Mouse (Mus musculus) Patski (cell line): ENCODE measurements around the gene Ankrd33b. TPM values are rescaled to one million over a fixed set of nuclear protein-coding genes. Genes with fewer than 3 reads are reported as not detected.

Experiments
- ATAC-seq: fragments of 100-300 bp; one replicate; pipeline ENCODE4 v1.8.0; 2021
- CTCF ChIA-PET: fragments of 350-600 bp; sonication (Branson Sonifier 250); formaldehyde crosslinking; loops from one replicate; lab custom pipeline; 2022; ENCODE audit warnings: inconsistent platforms; lab: Charles Lee
- POLR2A ChIA-PET: fragments of 350-600 bp; sonication (Branson Sonifier 250); formaldehyde crosslinking; loops from one replicate; lab custom pipeline; 2022; ENCODE audit warnings: antibody characterized with exemption, inconsistent platforms; lab: Charles Lee
- DNase-seq: peaks from one replicate; pipeline ENCODE4 v3.0.0-alpha.2; 2011; ENCODE audit warnings: low read depth, low spot score
- H3K27me3 ChIP-seq: fragments of 371-371 bp; one replicate; pipeline ENCODE4 v1.5.1; 2021
- CTCF ChIP-seq: fragments of 100-300 bp; IDR thresholded peaks from one replicate; pipeline ENCODE4 v1.5.1; 2021
- in situ Hi-C: fragments of 300-500 bp; cut with MboI; formaldehyde crosslinking; loops from 3 replicates; pipeline ENCODE4 v1.11.1; 2018; ENCODE audit warnings: low pct_unique_long_range_greater_than_20kb, mixed read lengths
- polyA plus RNA-seq: library from polyadenylated mRNA; unstranded; gene quantifications from one replicate; pipeline ENCODE4 v1.2.3, GENCODE M21; 2021

The Ankrd33b gene
- polyA plus RNA-seq, 1 experiment from 2014 or later: 9.3 TPM

- POLR2A ChIA-PET: no interaction called here
- TF ChIP-seq CTCF: no peak
- H3K27me3 ChIP-seq: no peaks in the 10 kb centered on the region
- CTCF ChIA-PET: interaction anchor here (1.6 kb wide), 1 partner anchor 17 kb away, joined by 4 read pairs; no protein-coding TSS in a partner anchor
- no peak for ATAC-seq
- DNase-seq: no peak
- in situ Hi-C loops: loop anchor here (5.0 to 25.0 kb wide), 3 partner anchors 334 to 974 kb away; no protein-coding TSS in a partner anchor
Measured at GRCm38 (mm10) chr15:31261094-31261493, 106.4 kb downstream of the Ankrd33b start.

- no peaks in the 10 kb centered on the region for H3K27me3 ChIP-seq
- ChIA-PET POLR2A (interaction anchor here (1.4 kb wide), 1 partner anchor 10 kb away, joined by 4 read pairs; no protein-coding TSS in a partner anchor), CTCF (interaction anchor here (1.6 to 1.9 kb wide), 2 partner anchors 12 to 20 kb away, joined by 3 to 6 read pairs; no protein-coding TSS in a partner anchor)
- in situ Hi-C loops: loop anchor here (25.0 kb wide), 2 partner anchors 497 to 972 kb away; no protein-coding TSS in a partner anchor
- no peak for TF ChIP-seq CTCF
- ATAC-seq: no peak
- DNase-seq: no peak
Measured at GRCm38 (mm10) chr15:31258693-31259439, 108.7 kb downstream of the Ankrd33b start.

GRCm38 (mm10) chr15:31258029-31258692, 109.4 kb downstream of the Ankrd33b start:
- CTCF ChIA-PET: interaction anchor here (1.9 kb wide), 1 partner anchor 12 kb away, joined by 6 read pairs; no protein-coding TSS in a partner anchor
- no peak for TF ChIP-seq CTCF
- POLR2A ChIA-PET: interaction anchor here (1.4 kb wide), 1 partner anchor 9 kb away, joined by 4 read pairs; no protein-coding TSS in a partner anchor
- H3K27me3 ChIP-seq: no peaks in the 10 kb centered on the region
- in situ Hi-C loops: loop anchor here (25.0 kb wide), 2 partner anchors 496 to 971 kb away; no protein-coding TSS in a partner anchor
- no peak for DNase-seq
- ATAC-seq: no peak

- no peaks in the 10 kb centered on the region for H3K27me3 ChIP-seq
- no peak for DNase-seq
- ATAC-seq: no peak
- no peak for TF ChIP-seq CTCF
- ChIA-PET POLR2A (no interaction called here), CTCF (no interaction called here)
- in situ Hi-C loops: loop anchor here (25.0 kb wide), 2 partner anchors 495 to 970 kb away; no protein-coding TSS in a partner anchor
Measured at GRCm38 (mm10) chr15:31257329-31257728, 110.2 kb downstream of the Ankrd33b start.

GRCm38 (mm10) chr15:31255762-31256161, 111.8 kb downstream of the Ankrd33b start:
- H3K27me3 ChIP-seq: no peaks in the 10 kb centered on the region
- ATAC-seq (no peak), DNase-seq (no peak)
- in situ Hi-C loops: loop anchor here (25.0 kb wide), 2 partner anchors 493 to 968 kb away; no protein-coding TSS in a partner anchor
- ChIA-PET POLR2A (interaction anchor here (0.6 kb wide), 1 partner anchor 86 kb away, joined by 8 read pairs; no protein-coding TSS in a partner anchor), CTCF (interaction anchor here (0.9 kb wide), 1 partner anchor 326 kb away, joined by 3 read pairs; no protein-coding TSS in a partner anchor)
- no peak for TF ChIP-seq CTCF

GRCm38 (mm10) chr15:31254939-31255535, 112.5 kb downstream of the Ankrd33b start:
- in situ Hi-C loops: loop anchor here (25.0 kb wide), 2 partner anchors 493 to 968 kb away; no protein-coding TSS in a partner anchor
- CTCF ChIA-PET: interaction anchor here (0.9 kb wide), 1 partner anchor 326 kb away, joined by 3 read pairs; no protein-coding TSS in a partner anchor
- TF ChIP-seq CTCF: no peak
- DNase-seq (no peak), ATAC-seq (no peak)
- POLR2A ChIA-PET: no interaction called here
- no peaks in the 10 kb centered on the region for H3K27me3 ChIP-seq

GRCm38 (mm10) chr15:31253963-31254362, 113.6 kb downstream of the Ankrd33b start:
- POLR2A ChIA-PET: no interaction called here
- in situ Hi-C loops: loop anchor here (25.0 kb wide), 2 partner anchors 492 to 967 kb away; no protein-coding TSS in a partner anchor
- peak; percentile 41 for ATAC-seq
- TF ChIP-seq CTCF: no peak
- CTCF ChIA-PET: interaction anchor here (1.5 kb wide), 1 partner anchor 11 kb away, joined by 5 read pairs; no protein-coding TSS in a partner anchor
- H3K27me3 ChIP-seq: no peaks in the 10 kb centered on the region
- no peak for DNase-seq

GRCm38 (mm10) chr15:31253380-31253779, 114.1 kb downstream of the Ankrd33b start:
- DNase-seq (no peak), ATAC-seq (no peak)
- no peak for TF ChIP-seq CTCF
- ChIA-PET POLR2A (no interaction called here), CTCF (interaction anchor here (1.1 to 1.5 kb wide), 2 partner anchors 11 to 13 kb away, joined by 3 to 5 read pairs; no protein-coding TSS in a partner anchor)
- no peaks in the 10 kb centered on the region for H3K27me3 ChIP-seq
- in situ Hi-C loops: loop anchor here (25.0 kb wide), 2 partner anchors 491 to 966 kb away; no protein-coding TSS in a partner anchor

- in situ Hi-C loops: loop anchor here (25.0 kb wide), 2 partner anchors 490 to 965 kb away; no protein-coding TSS in a partner anchor
- H3K27me3 ChIP-seq: no peaks in the 10 kb centered on the region
- DNase-seq (no peak), ATAC-seq (no peak)
- ChIA-PET CTCF (interaction anchor here (1.1 to 1.5 kb wide), 2 partner anchors 12 kb away, joined by 3 to 5 read pairs; no protein-coding TSS in a partner anchor), POLR2A (interaction anchor here (0.5 kb wide), 1 partner anchor 200 kb away, joined by 3 read pairs; no protein-coding TSS in a partner anchor)
- no peak for TF ChIP-seq CTCF
Measured at GRCm38 (mm10) chr15:31252590-31253311, 114.8 kb downstream of the Ankrd33b start.
